Mouse (Mus musculus) heart, embryonic 16.5 days (tissue): ENCODE results near the gene Zhx3. TPM values are rescaled to one million over a fixed set of nuclear protein-coding genes. Genes with fewer than 3 reads are reported as not detected.

Source experiments
- ATAC-seq: fragments of 200-750 bp; cut with Nextera tagmentation; replicated peaks from 2 replicates; pipeline ENCODE4 v1.8.0; 2017; ENCODE audit warnings: moderate number of reproducible peaks; ENCODE audit not compliant: insufficient read depth, low FRiP score; ENCODE audit errors: extremely low read depth
- H3K27ac ChIP-seq: fragments of 300-500 bp; sonication (generic); 2 replicates; pipeline ENCODE4 v1.5.1; 2014; ENCODE audit warnings: mild to moderate bottlenecking, low read length, control low read depth, moderate library complexity
- H3K27me3 ChIP-seq: fragments of 300-500 bp; sonication (generic); 2 replicates; pipeline ENCODE4 v1.6.1; 2014; ENCODE audit warnings: low read length, mixed read lengths; ENCODE audit not compliant: control insufficient read depth, insufficient read depth
- H3K36me3 ChIP-seq: fragments of 300-500 bp; sonication (generic); 2 replicates; pipeline ENCODE4 v1.6.1; 2014; ENCODE audit not compliant: control insufficient read depth, insufficient read depth
- H3K4me1 ChIP-seq: fragments of 300-500 bp; sonication (generic); 2 replicates; pipeline ENCODE4 v1.6.1; 2014; ENCODE audit warnings: low read length, mixed read lengths; ENCODE audit not compliant: control insufficient read depth, insufficient read depth
- H3K4me2 ChIP-seq: fragments of 300-500 bp; sonication (generic); 2 replicates; pipeline ENCODE4 v1.6.1; 2014; ENCODE audit warnings: low read depth, mild to moderate bottlenecking, control low read depth, low read length
- H3K4me3 ChIP-seq: fragments of 300-500 bp; sonication (generic); 2 replicates; pipeline ENCODE4 v1.5.1; 2014; ENCODE audit warnings: mild to moderate bottlenecking, control low read depth, low read length
- H3K9ac ChIP-seq: fragments of 300-500 bp; sonication (generic); 2 replicates; pipeline ENCODE4 v1.6.1; 2014; ENCODE audit warnings: low read length, control low read depth
- H3K9me3 ChIP-seq: fragments of 300-500 bp; sonication (generic); replicated peaks from 2 replicates; pipeline ENCODE4 v1.6.1; 2016; ENCODE audit warnings: low read length; ENCODE audit not compliant: control insufficient read depth
- WGBS: fragments of 180-500 bp; shearing (Covaris S2); extraction: QIAGEN DNeasy Blood & Tissue Kit; methylation state at CpG from one replicate; pipeline ENCODE4 v1.1.7; 2014; 5-methylcytosine and 5-hydroxymethylcytosine counted together
- polyA plus RNA-seq: library from polyadenylated mRNA; unstranded; fragments of >200 nt; fragmentation: Nextera tagmentation; extraction: Ambion mirVana; gene quantifications from 2 replicates; pipeline ENCODE4 v1.2.1, GENCODE M21; 2015

Zhx3 gene
- polyA plus RNA-seq, 1 experiment from 2014 or later: 6.8 TPM

DNA sequence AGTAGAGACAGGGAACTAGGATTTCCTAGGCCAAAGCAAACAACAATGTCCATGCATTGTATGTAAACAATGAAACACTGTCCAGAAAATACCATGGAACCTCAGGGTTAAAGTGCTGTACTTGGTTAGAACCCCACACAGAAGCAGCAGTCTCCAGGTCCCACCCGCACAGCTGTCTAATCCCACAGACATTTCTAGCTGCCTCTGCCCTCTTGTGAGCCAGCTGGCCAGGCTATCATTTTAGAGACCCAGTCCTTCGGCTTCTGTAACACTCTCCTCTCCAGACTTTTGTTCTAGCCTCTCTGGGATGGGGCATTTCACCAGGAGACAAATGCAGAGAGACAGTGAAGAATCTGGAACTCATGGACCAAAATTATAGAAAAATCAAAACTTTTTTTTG lies 94.8 kb downstream of the Zhx3 start:
- peaks cover 14% of the 10 kb centered on the region for H3K36me3 ChIP-seq
- no peak overlapping the region for H3K27ac ChIP-seq
- no peaks in the 10 kb centered on the region for H3K9me3 ChIP-seq
- H3K27me3 ChIP-seq: no peaks in the 10 kb centered on the region
- H3K4me3 ChIP-seq: no peak overlapping the region
- ATAC-seq: no peak
- H3K9ac ChIP-seq: no peak overlapping the region
- H3K4me2 ChIP-seq: no peak overlapping the region
- WGBS: 77% methylated on average over 2 of the region's 2 CpGs
- H3K4me1 ChIP-seq: no peaks in the 10 kb centered on the region

GRCm38 (mm10) chr2:160771325-160772276 lies 101.2 kb downstream of the Zhx3 start:
- Histone ChIP-seq H3K4me2 (no peak overlapping the region), H3K36me3 (no peaks in the 10 kb centered on the region; the same call in 1 of the 2 replicates), H3K27ac (no peak overlapping the region), H3K4me1 (no peaks in the 10 kb centered on the region; the same call in 1 of the 2 replicates), H3K9me3 (no peaks in the 10 kb centered on the region), H3K27me3 (no peaks in the 10 kb centered on the region), H3K4me3 (no peak overlapping the region), H3K9ac (no peak overlapping the region)
- ATAC-seq: no peak
- 72% methylated on average over 8 of the region's 8 CpGs for WGBS

- no peak overlapping the region for H3K27ac ChIP-seq
Observed at GRCm38 (mm10) chr2:160770871-160771270, 101.9 kb downstream of the Zhx3 start.

DNA sequence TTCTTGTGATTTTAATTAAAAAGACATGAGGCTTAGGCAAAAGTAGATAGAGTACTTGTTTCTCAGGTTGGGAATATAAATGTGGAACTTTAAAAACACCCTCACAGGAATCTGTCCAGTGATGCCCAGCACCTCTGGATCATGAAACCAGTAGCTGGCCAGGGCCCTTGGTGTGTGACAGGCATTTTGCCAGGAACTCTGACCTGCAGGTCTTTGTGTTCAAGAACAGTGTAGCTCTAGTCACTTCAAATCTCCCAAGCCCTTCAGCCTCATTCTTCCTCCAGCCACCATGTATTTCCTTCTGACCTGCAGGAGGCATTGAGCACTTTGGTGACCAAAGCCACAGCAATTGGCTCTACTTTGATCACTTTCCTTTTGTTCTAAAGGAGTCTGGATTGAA lies 102.4 kb downstream of the Zhx3 start:
- Histone ChIP-seq H3K36me3 (no peaks in the 10 kb centered on the region; the same call in 1 of the 2 replicates), H3K4me3 (no peak overlapping the region), H3K9ac (no peak overlapping the region), H3K27ac (no peak overlapping the region), H3K9me3 (no peaks in the 10 kb centered on the region), H3K27me3 (no peaks in the 10 kb centered on the region), H3K4me2 (no peak overlapping the region), H3K4me1 (peaks cover 4% of the 10 kb centered on the region; the same call in 1 of the 2 replicates)
- no peak for ATAC-seq

More at GRCm38 (mm10) chr2:160770871-160771270, 101.9 kb downstream of the Zhx3 start:
- Histone ChIP-seq H3K4me3 (no peak overlapping the region), H3K4me1 (peaks cover 4% of the 10 kb centered on the region; the same call in 1 of the 2 replicates), H3K27me3 (no peaks in the 10 kb centered on the region), H3K36me3 (no peaks in the 10 kb centered on the region; the same call in 1 of the 2 replicates), H3K9ac (no peak overlapping the region), H3K4me2 (no peak overlapping the region), H3K9me3 (no peaks in the 10 kb centered on the region)
- 93% methylated on average over 1 of the region's 1 CpGs for WGBS
- no peak for ATAC-seq

DNA sequence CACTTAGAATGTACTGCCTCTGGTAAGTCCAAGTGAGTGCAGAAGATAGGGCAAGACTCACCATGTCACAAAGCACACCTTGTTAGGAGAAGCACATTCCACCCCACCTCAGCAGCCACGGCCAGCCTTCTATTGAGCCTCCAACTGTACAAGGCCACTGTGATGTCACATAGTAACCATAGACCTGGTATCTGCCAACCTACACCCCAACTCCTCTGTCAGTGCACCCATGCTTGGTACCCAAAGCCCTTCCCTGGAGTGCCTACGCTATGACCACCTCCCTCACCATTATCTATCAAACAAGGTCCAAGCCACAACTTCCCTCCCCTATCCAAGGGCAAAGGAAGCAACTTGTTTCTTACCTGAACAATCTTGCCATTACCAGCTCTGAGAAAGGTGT lies 103.8 kb downstream of the Zhx3 start:
- Histone ChIP-seq H3K4me3 (no peak overlapping the region), H3K9me3 (no peaks in the 10 kb centered on the region), H3K4me1 (peaks cover 4% of the 10 kb centered on the region; the same call in 1 of the 2 replicates), H3K36me3 (peaks cover 4% of the 10 kb centered on the region), H3K27ac (no peak overlapping the region), H3K4me2 (no peak overlapping the region), H3K27me3 (no peaks in the 10 kb centered on the region), H3K9ac (no peak overlapping the region)
- no peak for ATAC-seq
- 90% methylated on average over 2 of the region's 2 CpGs for WGBS

DNA sequence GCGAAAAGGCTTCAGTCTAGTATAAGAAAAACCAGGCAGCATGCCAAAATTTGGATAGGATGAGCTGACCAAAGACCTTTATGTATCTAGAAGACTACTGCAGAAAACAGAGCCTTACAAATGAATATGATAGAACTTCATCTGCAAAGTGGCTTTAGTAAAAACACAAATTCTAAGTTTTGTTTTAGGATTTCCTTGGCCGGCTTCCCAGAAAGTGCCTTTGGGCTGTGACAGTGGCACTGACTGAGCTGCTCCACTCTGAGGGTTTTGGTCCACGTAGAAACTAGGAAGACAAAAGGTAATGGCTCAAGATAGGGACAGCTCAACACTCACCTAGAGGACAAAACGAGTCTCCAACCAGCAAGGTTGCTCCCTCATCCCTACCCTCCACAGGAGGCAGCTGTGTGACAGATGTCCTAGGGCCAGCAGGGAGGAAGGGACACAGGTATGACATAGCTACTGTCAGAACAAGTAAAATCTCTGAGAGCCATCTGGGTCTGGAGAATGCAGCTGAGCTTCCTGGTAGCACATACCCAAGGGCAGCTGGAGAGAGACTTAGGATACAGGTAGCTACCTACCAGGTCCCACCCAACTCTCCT lies 104.6 kb downstream of the Zhx3 start:
- Histone ChIP-seq H3K9ac (no peak overlapping the region), H3K4me2 (no peak overlapping the region), H3K9me3 (no peaks in the 10 kb centered on the region), H3K27ac (no peak overlapping the region), H3K4me1 (peaks cover 4% of the 10 kb centered on the region; the same call in 1 of the 2 replicates), H3K4me3 (no peak overlapping the region), H3K27me3 (no peaks in the 10 kb centered on the region), H3K36me3 (peaks cover 5% of the 10 kb centered on the region)
- peak; percentile 19; the same call in 1 of the 2 replicates for ATAC-seq
- 64% methylated on average over 4 of the region's 4 CpGs for WGBS

DNA sequence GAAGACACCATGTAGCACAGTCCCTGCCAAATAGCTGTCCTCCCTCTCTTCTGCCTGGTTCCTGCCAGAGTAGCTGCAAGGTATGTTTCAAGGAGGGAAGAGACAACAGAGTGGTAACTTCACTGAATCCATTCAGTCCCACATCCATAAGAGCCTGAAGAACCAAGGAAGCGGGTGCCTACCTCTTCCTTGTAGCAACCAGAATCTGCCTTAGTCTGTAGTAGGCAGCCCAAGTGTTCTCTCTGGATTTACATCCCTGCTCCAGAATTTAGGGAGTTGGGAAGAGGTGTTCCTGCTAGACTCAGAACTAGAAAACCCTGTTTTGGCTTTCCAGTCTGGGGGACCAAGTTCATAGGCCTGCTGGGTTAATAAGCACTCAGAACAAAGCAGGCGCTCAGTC lies 105.6 kb downstream of the Zhx3 start:
- Histone ChIP-seq H3K9ac (no peak overlapping the region), H3K4me1 (peaks cover 4% of the 10 kb centered on the region; the same call in 1 of the 2 replicates), H3K27ac (no peak overlapping the region), H3K27me3 (no peaks in the 10 kb centered on the region), H3K4me3 (no peak overlapping the region), H3K9me3 (no peaks in the 10 kb centered on the region), H3K36me3 (peaks cover 10% of the 10 kb centered on the region), H3K4me2 (no peak overlapping the region)
- ATAC-seq: no peak
- 98% methylated on average over 2 of the region's 2 CpGs for WGBS

- H3K27ac ChIP-seq: no peak overlapping the region
- H3K4me2 ChIP-seq: no peak overlapping the region
- no peak for ATAC-seq
- WGBS: 63% methylated on average over 5 of the region's 5 CpGs
- no peaks in the 10 kb centered on the region for H3K27me3 ChIP-seq
- H3K4me1 ChIP-seq: peaks cover 4% of the 10 kb centered on the region; the same call in 1 of the 2 replicates
- H3K9ac ChIP-seq: no peak overlapping the region
- peaks cover 17% of the 10 kb centered on the region for H3K36me3 ChIP-seq
- H3K4me3 ChIP-seq: no peak overlapping the region
- H3K9me3 ChIP-seq: no peaks in the 10 kb centered on the region
Observed at GRCm38 (mm10) chr2:160766371-160766771, 106.4 kb downstream of the Zhx3 start.

GRCm38 (mm10) chr2:160765096-160765495 lies 107.7 kb downstream of the Zhx3 start:
- no peak for ATAC-seq
- Histone ChIP-seq H3K9ac (no peak overlapping the region), H3K36me3 (peaks cover 25% of the 10 kb centered on the region), H3K4me1 (peaks cover 4% of the 10 kb centered on the region; the same call in 1 of the 2 replicates), H3K4me3 (no peak overlapping the region), H3K27ac (no peak overlapping the region), H3K27me3 (no peaks in the 10 kb centered on the region), H3K9me3 (no peaks in the 10 kb centered on the region), H3K4me2 (no peak overlapping the region)
- 62% methylated on average over 3 of the region's 3 CpGs for WGBS
